Mouse (Mus musculus) liver, embryonic 14.5 days (tissue): ENCODE results near the gene Slx1b.

Experiments used
- CTCF ChIP-seq: IDR thresholded peaks from 2 replicates; pipeline ENCODE4 v1.5.1; 2016; ENCODE audit warnings: antibody characterized with exemption, low read depth, control low read depth
- EP300 ChIP-seq: IDR thresholded peaks from 2 replicates; pipeline ENCODE4 v1.6.1; 2016; ENCODE audit warnings: antibody characterized with exemption, low read depth

GRCm38 (mm10) chr7:126695210-126695611 is 373 bp downstream of the Slx1b start, which contains the start of gene Bola2:
- TF ChIP-seq CTCF = no peak
- no peak for TF ChIP-seq EP300
